Mouse (Mus musculus): Measurements from ENCODE around the gene Zfp672. TPM values are rescaled to one million over a fixed set of nuclear protein-coding genes. Genes with fewer than 3 reads are reported as not detected.
"Not testable (repeated sequence)": the region's sequence is repeated elsewhere in the genome, so short reads cannot be mapped to it uniquely, and the experiment has no call there.

The Zfp672 gene
- total RNA-seq, 2 experiments from 2014 or later = 45.8 to 49.7 TPM

DNA sequence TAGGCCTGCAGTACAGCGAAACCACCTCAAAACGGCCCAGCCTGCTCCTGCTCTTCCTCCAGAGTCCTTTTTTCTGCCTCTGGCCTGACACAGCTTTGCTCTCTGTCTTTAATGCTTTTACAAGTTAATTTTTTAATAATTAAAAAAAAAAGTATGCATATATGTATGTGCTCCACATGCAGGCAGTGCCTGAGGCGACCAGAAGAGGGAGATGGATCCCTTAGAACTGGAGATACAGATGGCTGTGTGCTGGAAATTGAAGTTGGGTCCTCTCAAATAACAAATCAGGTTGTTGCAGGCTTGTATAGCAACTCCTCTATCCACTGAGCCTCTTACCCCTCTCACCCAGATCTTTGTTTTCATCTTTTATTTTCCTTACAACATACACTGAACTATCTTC is 3.4 kb downstream of the Zfp672 start:
- no peak for DNase-seq (ENCODE audit: low spot score in 2 of 2)

DNA sequence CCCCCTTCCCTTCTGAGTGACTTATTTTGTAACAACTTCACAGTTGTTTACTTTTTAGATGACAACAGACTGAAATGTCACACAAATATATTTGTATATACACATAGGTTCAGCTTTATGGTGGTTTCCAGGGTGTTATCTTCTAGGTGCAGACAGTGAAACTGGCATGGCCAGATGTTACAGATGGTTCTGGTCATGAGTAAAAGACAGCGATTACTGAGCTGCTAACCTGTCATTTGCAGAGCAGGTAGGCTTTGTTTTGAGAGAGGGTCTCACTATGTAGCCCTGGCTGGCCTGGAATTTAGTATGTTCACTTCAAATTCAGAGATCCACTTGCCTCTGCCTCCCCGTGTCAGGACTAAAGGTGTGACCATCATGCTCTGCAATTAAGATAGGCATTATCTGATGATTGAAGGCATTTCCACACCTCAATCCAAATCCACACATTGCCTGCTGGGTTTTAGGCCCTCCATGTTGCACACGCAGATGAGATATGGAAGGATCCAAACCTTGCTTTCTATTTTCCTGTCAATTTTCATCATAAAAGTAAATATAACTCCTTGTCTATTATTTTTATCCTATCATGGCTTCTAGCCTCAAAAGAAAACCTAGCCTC is 5.4 kb downstream of the Zfp672 start:
- no peak for DNase-seq (ENCODE audit: low spot score in 2 of 2)

DNA sequence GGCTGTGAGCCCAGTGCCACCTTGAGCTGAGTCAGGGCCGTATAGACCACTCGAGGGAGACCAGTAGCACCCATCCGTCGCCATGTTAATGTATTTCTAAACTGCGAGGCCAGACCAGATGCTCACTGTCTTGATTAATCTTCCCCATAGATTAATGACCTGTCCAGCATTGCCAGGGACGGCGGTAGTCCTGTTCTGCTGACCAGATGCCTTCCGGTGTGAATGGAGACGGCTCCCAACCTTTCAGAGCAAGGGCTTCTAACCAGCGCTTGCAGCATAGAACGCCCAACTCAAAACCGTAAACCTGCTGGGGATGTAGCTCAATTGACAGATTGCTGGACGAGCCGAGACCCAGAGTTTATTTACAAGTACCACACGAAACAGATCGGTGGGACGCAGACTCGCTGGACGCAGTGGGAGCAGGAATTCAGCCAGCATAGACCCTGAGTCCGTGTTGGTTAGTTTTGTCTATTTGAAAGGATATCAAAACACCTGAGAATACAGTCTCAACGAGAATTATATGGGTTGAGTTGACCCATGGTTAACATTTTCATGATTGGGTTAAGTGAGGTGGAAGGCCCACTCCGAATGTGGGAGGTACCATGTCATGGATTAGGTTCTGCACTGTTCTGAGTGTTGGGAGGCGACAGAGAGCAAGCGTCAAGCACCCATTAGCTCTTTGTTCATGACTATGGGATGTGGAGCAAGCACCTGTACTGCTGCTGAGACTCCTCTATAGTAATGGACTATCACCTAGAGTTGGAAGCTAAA is 6.4 kb downstream of the Zfp672 start:
- no peak for DNase-seq (ENCODE audit: low spot score in 2 of 2)

DNA sequence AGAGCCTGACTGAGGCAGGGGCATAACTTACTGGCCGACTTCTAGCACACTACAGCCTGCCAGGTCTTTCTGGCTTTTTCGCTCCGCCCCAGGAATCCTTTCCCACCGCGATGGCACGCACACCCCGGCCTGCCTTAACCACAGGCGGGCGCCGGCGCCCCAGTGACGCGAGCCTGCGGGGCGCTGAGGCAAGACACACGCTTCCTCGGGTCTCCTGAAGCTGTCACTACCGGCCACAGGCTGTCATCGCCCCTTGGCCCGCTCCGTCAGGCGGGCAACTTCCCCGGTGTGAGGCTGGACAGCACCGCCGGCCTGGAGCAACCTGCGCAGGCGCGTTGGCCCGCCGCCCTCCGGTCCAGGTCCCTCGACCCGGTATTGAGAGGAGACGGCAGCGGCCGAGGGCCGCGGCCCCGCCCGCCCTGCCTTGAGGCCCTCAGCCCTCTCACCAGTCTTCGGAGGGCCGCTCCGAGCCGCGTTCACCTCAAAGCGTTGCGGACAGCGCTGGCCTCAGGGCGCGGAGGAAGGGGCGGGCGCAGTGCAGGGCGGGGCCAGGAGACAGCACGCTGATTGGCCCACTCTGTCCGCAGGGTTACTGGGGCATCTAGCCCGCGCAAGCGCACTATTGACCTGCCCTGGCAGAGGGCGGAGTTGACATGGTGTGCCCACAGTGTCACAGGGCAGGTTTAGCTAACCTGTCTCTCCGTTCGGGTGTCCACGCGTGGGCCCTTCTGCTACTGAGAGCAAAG is 7.1 kb downstream of the Zfp672 start:
- DNase-seq (ENCODE audit: low spot score in 2 of 2) = peak; percentile 92

DNA sequence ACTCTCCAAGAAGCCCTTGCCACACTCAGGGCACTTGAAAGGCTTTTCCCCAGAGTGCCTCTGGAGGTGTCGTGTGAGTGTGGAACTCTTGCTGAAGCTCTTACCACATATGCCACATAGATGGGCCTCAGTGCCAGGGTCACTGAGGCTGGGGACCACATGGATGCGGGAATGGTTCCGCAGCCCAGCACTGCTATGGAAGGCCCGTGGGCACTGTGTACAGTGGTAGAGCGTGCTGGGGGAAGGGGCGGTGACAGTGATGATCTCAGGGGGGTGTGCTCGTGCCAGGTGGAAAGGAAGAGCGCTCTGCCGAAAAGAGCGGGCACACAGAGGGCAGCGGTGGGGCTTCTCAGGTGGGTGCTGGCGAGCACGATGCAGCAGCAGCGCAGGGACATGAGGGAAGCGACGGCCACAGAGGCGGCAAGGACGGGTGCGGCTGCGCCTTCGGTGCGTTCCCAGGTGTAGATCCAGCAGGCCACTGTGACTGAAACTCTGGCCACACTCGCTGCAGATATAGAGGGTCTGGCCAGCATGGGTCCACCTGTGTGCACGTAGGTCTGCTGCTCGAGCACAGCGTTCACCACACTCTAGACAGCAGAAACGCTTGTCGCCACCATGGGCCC is 13.3 kb downstream of the Zfp672 start:
- DNase-seq (ENCODE audit: low spot score in 2 of 2) = no peak

DNA sequence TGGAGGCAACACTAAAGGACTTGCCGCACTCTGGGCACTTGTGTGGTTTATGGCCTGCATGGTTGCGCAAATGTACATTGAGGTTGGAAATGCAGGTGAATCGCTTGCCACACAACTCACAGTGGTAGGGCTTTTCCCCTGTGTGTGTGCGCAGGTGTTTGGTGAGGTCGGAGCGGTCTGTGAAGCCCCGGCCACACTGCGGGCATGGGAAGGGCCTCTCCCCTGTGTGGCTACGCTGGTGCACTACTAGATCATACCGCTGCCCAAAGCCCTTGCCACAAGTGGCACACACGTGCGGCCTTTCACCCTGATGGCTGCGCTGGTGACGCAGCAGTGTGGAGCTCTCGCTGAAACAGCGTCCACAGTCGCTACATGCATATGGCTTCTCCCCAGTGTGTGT is 13.8 kb downstream of the Zfp672 start:
- DNase-seq (ENCODE audit: low spot score in 2 of 2) = no peak

DNA sequence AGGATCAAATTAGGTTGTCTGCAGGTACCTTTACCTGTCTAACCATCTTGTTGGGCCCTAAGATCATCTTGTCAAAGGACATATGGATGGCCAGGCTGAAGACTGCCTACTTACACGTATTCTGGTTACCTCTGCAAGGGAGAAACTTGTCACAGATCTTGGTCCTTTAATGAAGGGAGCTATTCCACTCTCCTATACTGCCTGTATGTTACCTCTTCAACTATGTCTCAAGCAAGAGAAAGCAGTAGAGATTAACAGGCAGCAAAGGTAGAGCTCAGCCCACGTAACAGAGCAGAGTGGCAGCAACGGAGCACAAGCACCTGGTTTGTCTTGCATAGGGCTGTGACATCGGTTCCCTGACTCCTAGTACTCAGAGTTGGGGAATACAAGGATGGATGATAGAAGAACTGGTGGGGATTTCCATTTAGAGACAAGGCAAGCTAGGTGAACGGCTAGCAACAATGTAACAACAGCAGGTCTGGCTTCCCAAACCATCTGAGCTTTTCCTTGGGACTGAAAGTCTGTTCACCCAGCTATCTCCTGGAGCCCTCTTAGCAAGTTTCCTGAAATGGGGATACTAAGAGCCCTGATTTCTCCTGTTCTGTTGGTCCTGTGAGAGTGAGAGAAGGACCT is 14.5 kb downstream of the Zfp672 start:
- DNase-seq (ENCODE audit: low spot score in 2 of 2) = no peak

DNA sequence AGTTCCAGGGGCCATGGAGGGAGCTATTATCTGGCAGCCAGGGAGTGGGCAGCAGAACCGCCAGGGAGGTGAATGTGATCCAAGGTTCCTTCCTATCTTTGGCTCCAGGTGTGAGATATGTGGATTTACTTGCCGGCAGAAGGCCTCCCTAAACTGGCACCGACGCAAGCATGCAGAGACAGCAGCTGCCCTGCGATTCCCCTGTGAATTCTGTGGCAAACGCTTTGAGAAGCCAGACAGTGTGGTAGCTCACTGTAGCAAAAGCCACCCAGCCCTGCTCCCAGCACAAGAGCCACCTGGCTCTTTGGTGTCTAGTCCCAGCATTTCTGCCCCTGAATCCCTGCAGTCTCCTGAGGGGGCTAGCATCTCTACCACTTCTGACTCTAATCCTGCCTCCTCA is 16.1 kb downstream of the Zfp672 start:
- no peak for DNase-seq (ENCODE audit: low spot score in 2 of 2)

DNA sequence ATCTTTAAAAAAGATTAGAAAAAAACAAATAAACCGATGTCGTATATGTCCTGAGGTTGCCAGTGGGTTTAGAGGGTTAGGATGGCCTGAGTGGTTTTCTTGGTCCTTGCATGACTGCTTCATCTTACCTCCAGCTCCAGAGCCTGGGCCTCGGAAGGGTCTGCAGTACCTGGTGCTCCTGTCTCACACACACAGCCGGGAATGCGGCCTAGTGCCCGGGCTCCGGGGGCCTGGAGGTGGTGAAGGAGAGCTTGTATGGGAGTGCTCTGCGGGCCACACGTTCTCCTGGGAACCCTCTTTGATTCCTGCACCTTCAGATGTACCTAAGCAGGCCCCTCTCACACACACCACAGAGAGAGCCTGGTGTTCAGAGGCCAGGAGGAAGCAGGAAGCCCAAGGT is 21.5 kb downstream of the Zfp672 start:
- no peak for DNase-seq (ENCODE audit: low spot score in 2 of 2)

DNA sequence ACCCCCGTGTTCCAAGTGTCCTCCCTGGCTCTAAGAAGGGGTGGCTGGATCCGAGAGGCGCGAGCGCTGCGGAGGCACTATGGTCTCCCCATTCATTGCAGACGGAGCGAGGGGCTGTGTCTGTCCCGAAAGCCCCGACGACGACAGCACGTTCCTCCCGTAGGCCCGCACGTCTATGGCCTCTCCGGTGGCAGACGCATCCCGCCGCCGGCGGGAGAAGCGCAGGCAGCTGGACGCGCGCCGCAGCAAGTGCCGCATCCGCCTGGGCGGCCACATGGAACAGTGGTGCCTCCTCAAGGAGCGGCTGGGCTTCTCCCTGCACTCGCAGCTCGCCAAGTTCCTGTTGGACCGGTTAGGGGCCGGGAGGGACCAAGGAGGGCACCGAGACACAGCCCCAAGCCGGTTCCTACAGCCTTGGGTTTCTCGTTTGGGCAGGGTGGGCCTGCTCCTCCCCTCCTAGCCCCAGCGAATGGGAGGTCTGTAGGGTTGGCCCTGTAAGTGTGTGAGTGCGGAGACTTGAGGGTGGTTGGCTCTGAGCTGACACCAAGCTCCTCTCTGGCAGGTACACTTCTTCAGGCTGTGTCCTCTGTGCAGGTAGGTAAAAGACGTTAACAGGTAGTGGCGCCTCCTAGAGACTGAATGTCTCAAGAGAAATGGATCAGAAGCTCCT is 22.6 kb downstream of the Zfp672 start:
- DNase-seq (ENCODE audit: low spot score in 2 of 2) = no peak

DNA sequence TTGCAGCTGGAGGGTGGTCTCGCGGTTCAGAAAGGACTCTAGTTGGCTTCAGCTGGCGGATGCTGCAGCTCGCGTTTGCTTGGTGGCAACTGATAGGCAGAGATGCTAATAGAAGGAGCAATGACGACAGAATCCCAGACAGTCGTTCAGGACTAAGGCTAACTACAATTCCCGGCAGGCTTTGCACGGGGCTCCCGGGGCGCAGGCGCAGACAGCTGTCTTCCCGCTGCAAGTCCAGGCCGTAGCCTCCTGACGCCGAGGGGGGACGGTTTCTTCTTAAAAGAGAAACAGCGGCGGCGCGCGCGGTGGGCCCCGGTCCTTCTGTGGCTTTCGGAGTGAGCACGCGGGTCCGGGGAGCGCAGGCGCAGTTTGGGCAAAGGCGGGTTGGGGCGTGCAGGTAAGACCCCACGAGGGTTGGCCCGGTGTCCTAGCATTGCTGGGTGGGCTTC is 23.3 kb downstream of the Zfp672 start, which contains the start of gene Zfp692:
Zfp692 (plus strand) TSS at position 210 of the 449 bp plus-strand sequence.
- DNase-seq (ENCODE audit: low spot score in 2 of 2) = peak; percentile 88 to 90

DNA sequence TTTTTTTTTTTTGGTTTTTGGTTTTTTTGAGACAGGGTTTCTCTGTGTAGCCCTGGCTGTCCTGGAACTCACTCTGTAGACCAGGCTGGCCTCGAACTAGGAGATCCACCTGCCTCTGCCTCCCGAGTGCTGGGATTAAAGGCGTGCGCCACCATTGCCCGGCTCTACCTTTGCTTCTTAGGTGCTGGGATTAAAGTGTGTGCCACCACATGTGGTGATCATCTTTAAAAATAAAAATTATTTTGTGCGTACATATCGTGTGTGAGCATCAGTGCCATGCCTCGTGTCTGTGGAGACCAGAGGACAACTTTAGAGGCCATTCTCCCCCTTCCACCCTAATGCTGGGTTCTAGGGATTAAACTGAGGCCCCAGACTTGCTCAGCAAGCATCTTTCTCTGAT is 24.8 kb downstream of the Zfp672 start:
- DNase-seq (ENCODE audit: low spot score in 2 of 2) = not testable (repeated sequence)

DNA sequence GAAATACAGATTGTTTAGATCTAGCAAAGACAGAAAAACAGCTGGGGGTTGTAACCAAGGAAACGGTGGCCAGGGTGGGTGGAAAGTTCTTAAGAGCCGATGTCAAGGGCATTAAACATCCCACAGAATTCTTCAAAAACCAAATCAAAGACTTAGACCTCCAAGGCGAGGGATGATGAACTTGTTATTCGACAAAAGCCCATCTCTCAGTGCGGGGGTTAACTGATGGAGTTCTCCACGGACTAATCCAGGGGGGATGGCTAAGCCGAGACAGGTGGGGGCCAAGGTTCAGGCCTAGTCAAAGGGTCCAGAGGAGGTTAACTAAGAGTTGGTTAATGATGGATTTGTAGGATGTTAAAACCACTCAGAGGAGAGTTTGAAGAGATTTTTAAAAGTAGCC is 26.5 kb downstream of the Zfp672 start:
- no peak for DNase-seq (ENCODE audit: low spot score in 2 of 2)

DNA sequence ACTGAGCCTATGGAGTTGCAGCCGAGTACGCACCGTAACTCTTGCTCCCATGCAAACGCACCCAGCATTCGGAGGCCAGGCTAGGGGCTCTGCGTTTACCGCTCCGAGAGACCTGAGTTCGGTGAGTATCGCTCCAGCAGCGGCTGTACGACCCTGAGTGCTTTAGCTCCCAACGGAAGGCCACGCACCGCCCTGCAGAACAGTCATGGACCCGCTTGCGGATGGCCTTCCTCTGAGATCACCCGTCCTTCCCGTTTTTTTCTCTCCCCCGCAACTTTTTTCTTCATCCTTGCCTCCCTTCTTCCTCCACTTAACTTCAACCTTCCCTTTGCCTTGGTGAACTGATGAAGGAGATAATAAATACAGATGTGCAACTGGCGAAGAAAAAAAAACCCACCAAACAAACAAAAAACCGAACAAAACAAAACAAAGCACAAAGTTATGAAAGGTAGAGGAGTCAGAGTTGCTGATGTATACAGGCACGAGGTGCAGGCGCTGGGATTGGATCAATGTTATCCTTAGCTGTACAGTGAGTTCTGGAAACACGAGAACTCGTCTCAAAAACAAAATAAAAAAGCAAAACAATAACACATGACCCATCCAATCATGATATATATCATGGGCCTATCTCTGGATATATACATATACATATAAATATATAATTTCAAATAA is 27.2 kb downstream of the Zfp672 start:
- DNase-seq (ENCODE audit: low spot score in 2 of 2) = no peak

DNA sequence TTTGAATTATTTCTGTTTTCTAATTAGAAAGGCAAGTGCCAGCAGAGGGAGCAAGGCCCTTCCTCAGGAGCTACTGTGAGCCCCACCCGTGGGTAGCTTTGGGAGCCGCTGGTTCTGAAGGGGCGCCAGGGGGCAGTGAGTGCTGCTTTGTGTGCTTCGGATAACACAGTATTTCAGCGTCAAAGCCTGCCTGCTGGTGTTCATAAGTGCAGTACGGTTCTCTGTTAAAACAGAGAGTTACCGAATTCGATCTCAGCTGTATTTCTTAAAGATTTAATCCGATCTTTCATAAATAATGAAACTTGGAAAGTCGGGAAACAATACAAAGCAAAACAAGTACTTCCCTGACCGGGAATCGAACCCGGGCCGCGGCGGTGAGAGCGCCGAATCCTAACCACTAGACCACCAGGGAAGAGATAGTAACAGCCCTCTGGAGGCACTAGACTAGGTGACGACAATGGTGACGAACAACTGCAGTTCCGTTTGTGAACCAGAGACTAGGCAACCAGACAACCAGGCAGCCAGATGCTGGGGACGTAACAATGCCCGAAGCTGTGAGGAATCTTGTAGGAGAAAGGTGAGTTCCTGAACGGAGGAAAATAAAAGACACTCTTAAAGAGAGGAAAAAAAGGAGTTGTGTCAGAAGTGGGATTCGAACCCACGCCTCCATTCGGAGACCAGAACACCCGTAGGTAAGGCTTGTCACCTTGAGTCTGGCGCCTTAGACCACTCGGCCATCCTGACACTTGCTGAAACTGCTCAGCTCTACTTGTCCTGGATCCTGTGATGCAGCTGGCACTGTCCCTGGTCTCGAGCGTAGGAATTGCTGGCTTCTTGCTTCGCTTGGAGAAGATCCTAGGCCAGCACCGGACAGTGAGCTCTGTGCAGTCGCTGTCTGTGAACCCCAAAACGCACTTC is 28.0 kb downstream of the Zfp672 start:
- DNase-seq (ENCODE audit: low spot score in 2 of 2) = peak; percentile 91 to 95

DNA sequence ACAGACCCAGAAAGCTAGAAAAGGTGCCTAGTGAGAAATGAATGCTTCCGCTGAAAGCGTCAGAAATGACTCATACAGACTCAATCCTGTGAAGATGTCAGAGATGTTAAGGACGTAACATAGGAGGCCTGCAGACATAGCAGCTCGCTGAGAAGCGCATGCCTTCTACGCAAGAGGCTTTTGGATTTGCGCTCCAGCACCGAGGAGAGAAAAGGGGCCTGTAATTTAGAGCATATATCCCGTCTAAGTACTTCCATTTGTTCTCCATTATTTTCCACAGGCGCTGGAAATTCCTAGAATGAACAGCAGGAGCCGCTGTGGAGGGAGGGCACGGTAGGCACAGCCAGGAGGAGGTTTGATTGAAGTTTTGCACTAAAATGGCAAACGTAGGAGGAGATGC is 29.1 kb downstream of the Zfp672 start:
- peak in 1 of 2 experiments; percentile 54 for DNase-seq (ENCODE audit: low spot score in 2 of 2)

DNA sequence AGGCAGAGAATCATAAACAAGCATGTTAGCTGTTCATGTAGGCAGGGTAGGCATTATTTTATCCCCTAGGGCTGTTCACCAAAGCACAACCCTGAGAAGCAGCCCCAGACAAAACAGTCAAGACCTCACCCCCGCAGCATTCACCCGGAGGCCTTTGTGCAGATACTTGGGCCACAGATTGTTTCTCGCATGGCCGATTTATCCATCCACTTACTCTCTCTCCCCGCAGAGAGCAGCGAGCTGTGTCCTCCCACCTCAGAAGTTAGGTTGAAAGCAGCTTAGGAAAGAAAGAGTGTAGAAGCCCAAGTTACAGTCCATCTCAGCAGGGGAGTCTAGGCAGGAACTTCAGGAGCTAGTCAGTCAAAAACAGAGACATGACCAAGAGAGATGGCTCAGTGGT is 32.7 kb downstream of the Zfp672 start:
- no peak for DNase-seq (ENCODE audit: low spot score in 2 of 2)

DNA sequence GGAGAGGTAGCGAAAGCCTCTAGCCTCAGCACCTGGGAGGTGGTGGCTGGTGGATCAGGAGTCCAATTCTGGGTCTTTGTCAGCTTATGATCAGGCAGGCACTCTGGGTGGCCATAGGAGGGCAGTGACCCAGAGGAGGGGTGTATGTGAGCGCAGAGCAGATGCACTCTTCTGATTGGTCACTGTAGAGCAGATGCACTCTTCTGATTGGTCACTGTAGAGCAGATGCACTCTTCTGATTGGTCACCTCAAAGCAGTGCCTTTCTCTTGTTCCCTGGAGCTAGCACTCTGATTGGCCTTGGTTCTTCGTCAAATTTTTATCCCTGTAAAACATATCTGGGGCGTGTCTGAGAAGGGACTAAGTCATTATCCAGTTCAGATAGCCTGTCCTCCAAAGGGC is 37.3 kb downstream of the Zfp672 start:
- DNase-seq (ENCODE audit: low spot score in 2 of 2) = no peak

DNA sequence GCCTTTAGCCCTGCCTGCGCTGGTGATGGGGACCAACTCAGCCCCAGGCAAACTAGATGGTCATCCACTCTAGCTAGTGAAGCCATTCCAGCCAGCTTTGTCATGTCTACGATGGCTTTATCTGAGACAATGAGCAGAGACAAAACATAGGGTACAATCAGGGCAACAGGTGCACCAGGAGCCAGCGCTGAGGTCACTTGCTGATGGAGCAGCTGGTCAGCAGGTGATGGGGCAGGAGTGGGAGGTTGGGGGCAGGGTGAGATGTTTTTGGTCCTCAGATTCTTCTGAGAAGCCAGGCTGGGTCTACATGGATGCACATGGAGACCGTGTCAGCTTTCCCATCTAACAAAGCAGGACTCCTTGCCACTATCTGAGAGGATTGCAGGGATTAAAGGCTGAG is 39.3 kb downstream of the Zfp672 start:
- no peak for DNase-seq (ENCODE audit: low spot score in 2 of 2)
